Mouse (Mus musculus): Measurements from ENCODE around the gene Ndufc2. TPM values are rescaled to one million over a fixed set of nuclear protein-coding genes. Genes with fewer than 3 reads are reported as not detected.

Ndufc2 gene
- total and polyA plus RNA-seq, 2 experiments from 2014 or later = 384 to 631 TPM

DNA sequence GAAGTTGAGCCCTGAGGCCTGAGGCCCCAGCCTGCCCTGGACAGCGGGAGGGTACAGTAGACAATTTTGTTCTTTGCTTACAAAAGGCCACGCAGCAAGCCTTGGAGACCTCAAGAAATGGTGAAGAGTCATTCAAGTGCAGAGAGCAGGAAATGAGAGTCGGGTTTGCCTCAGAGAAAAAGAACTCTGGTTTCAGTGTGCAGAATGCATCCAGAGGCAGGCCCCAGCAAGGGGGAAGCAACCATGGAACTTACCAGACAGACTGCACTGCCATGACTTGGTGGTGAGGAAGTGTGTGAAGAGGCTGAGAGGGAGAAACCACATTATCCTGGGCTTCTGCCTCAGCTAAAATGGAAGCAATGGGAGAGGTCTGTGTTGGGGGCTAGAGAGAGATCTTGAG lies 55.8 kb downstream of the Ndufc2 start:
- no peaks in the 10 kb centered on the region for H3K9me3 ChIP-seq (ENCODE audit: low read length)
- no peak overlapping the region for H3K4me2 ChIP-seq (ENCODE audit: low read depth)
- H3K4me1 ChIP-seq (ENCODE audit: insufficient read depth) = no peaks in the 10 kb centered on the region
- no peak overlapping the region for H3K27ac ChIP-seq (ENCODE audit: low read depth, low read length)
- no peak for ATAC-seq
- no peak for TF ChIP-seq CTCF (IDR thresholded peaks at IDR 0.05; ENCODE audit: low read depth)
- no peaks in the 10 kb centered on the region for H3K36me3 ChIP-seq (ENCODE audit: insufficient read depth)
- WGBS = 84% methylated on average over 3 of the region's 3 CpGs
- H3K9ac ChIP-seq = no peak overlapping the region
- no peak for DNase-seq
- no peak overlapping the region for H3K4me3 ChIP-seq (ENCODE audit: low read depth, low read length)
- no peaks in the 10 kb centered on the region for H3K27me3 ChIP-seq (ENCODE audit: insufficient read depth, low read length)

Other genes with a start within 250 kb of the Ndufc2 start
- 14.8 and 15.0 TPM in 2 replicates for gene Usp35, start 68.0 kb upstream of the Ndufc2 start, total RNA-seq (2014; rRNA removed)
- gene Usp35, start 68.0 kb upstream of the Ndufc2 start, polyA plus RNA-seq (2015; fragmentation: Nextera tagmentation; extraction: Ambion mirVana) = 2.6 and 3.8 TPM in 2 replicates
- 3.9 and 4.9 TPM in 2 replicates for gene Kctd21, start 67.7 kb upstream of the Ndufc2 start, total RNA-seq (2014; rRNA removed)
- 2.4 and 3.1 TPM in 2 replicates for gene Kctd21, start 67.7 kb upstream of the Ndufc2 start, polyA plus RNA-seq (2015; fragmentation: Nextera tagmentation; extraction: Ambion mirVana)
- 3.5 and 7.5 TPM in 2 replicates for gene Alg8, start 28.4 kb upstream of the Ndufc2 start, total RNA-seq (2014; rRNA removed)
- 8.6 and 10.6 TPM in 2 replicates for gene Alg8, start 28.4 kb upstream of the Ndufc2 start, polyA plus RNA-seq (2015; fragmentation: Nextera tagmentation; extraction: Ambion mirVana)
- 6.7 and 11.2 TPM in 2 replicates for gene Thrsp, start 17.7 kb downstream of the Ndufc2 start, total RNA-seq (2014; rRNA removed)
- 8.6 and 11.7 TPM in 2 replicates for gene Thrsp, start 17.7 kb downstream of the Ndufc2 start, polyA plus RNA-seq (2015; fragmentation: Nextera tagmentation; extraction: Ambion mirVana)
- gene Kctd14, start 51.3 kb downstream of the Ndufc2 start, total RNA-seq (2014; rRNA removed) = 0.05 and 0.38 TPM in 2 replicates
- 1.8 and 1.9 TPM in 2 replicates for gene Kctd14, start 51.3 kb downstream of the Ndufc2 start, polyA plus RNA-seq (2015; fragmentation: Nextera tagmentation; extraction: Ambion mirVana)
- gene Ints4, start 81.0 kb downstream of the Ndufc2 start, total RNA-seq (2014; rRNA removed) = 30.0 and 36.0 TPM in 2 replicates
- 25.6 and 29.0 TPM in 2 replicates for gene Ints4, start 81.0 kb downstream of the Ndufc2 start, polyA plus RNA-seq (2015; fragmentation: Nextera tagmentation; extraction: Ambion mirVana)
- 25.7 and 37.0 TPM in 2 replicates for gene Aamdc, start 179.5 kb downstream of the Ndufc2 start, total RNA-seq (2014; rRNA removed)
- gene Aamdc, start 179.5 kb downstream of the Ndufc2 start, polyA plus RNA-seq (2015; fragmentation: Nextera tagmentation; extraction: Ambion mirVana) = 56.6 and 59.3 TPM in 2 replicates
- 19.7 and 27.8 TPM in 2 replicates for gene Rsf1, start 179.9 kb downstream of the Ndufc2 start, total RNA-seq (2014; rRNA removed)
- 13.7 and 22.1 TPM in 2 replicates for gene Rsf1, start 179.9 kb downstream of the Ndufc2 start, polyA plus RNA-seq (2015; fragmentation: Nextera tagmentation; extraction: Ambion mirVana)